Comparison of ENCODE assay signal across 9 mouse cellular contexts in the genomic region with DNA sequence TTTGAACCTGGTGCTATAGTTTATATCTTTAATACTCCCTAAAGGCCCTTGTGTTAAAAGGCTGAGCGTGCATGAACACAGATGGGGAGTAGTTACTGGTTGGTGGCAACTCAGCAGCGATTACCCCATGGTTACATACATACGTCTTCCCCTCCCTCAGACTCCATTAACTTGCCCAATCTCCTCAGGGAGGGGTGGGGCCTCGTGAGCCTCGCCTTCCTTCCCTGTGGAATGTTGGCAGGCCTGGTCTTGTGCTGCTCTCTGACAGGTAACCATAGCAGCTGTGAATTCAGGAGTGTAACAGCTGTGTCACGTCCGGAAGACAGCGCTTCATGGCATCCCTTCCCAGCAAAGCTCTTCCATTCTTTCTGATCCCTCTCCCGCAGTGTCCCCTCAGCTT.
DNase-seq lines count a peak whose midpoint lies in the region; ATAC-seq lines count a peak whose summit lies in the region.
"Had no signal": no experiment of that assay in that cellular context is flagged by ENCODE, and none has a peak within 500 bp of the region (broad histone marks: within the 10 kb centered on the region; RNA-seq: fewer than 3 reads in every experiment).

No protein-coding gene starts in this region.

- 0 out of 2 replicates have a peak, but pooled peaks have one; percentile 14 for ATAC-seq in granulocyte monocyte progenitor cell, adult 5-6 weeks (replicated peaks; ENCODE audit: poor library complexity, severe bottlenecking)
- peak; percentile 26; the same call in 1 of the 2 replicates for ATAC-seq in megakaryocyte progenitor cell, adult 5-6 weeks (replicated peaks; ENCODE audit: poor library complexity)

- DNase-seq in kidney, postnatal 4 days: peak; percentile 34 to 57
- DNase-seq in kidney, postnatal 36 days: no peak
- DNase-seq in R1 (ENCODE audit: low read depth, low spot score): peak; percentile 96
- DNase-seq in heart, postnatal 4 days: no peak
- no peak for DNase-seq in left cerebral cortex, adult 9 months (ENCODE audit: low spot score in 2 of 2)
- DNase-seq: adrenal gland, postnatal 14 days; heart, adult 2 months had no signal

Comparison
In these comparisons a context has a peak if more than half of its experiments do, and no peak if none do; other contexts are left out.
1. DNase-seq: peak in kidney, postnatal 4 days (2 of 2) and R1 (single experiment); none in kidney, postnatal 36 days (0 of 2), heart, postnatal 4 days (single experiment) and left cerebral cortex, adult 9 months (0 of 2).